Mouse (Mus musculus): ENCODE measurements around the gene Zfp618. TPM values are rescaled to one million over a fixed set of nuclear protein-coding genes. Genes with fewer than 3 reads are reported as not detected.

The Zfp618 gene
- polyA plus RNA-seq, 1 experiment, result not detected

GRCm38 (mm10) chr4:62993190-62993589 is 27.8 kb downstream of the Zfp618 start:
- Histone ChIP-seq H3K4me3 (ENCODE audit: insufficient read depth, low read depth, low read length) (no peak overlapping the region), H3K27ac (ENCODE audit: insufficient read depth, low read depth, low read length) (no peak overlapping the region), H3K4me1 (ENCODE audit: control insufficient read depth, insufficient read depth, low read length) (peaks cover 2% of the 10 kb centered on the region; the same call in 1 of the 2 replicates)
- TF ChIP-seq POLR2A (IDR thresholded peaks at IDR 0.05; ENCODE audit: insufficient read depth, low read depth, low read length) (no peak), CTCF (IDR thresholded peaks at IDR 0.05; ENCODE audit: insufficient read depth, low read depth, low read length) (no peak)
- 78% methylated on average over 2 of the region's 2 CpGs for WGBS

- WGBS, result 95% methylated on average over 6 of the region's 6 CpGs
- Histone ChIP-seq H3K4me1 (ENCODE audit: control insufficient read depth, insufficient read depth, low read length) (peaks cover 11% of the 10 kb centered on the region; the same call in 1 of the 2 replicates), H3K27ac (ENCODE audit: insufficient read depth, low read depth, low read length) (no peak overlapping the region), H3K4me3 (ENCODE audit: insufficient read depth, low read depth, low read length) (no peak overlapping the region)
- no peak for TF ChIP-seq POLR2A (IDR thresholded peaks at IDR 0.05; ENCODE audit: insufficient read depth, low read depth, low read length)
- no peak for TF ChIP-seq CTCF (IDR thresholded peaks at IDR 0.05; ENCODE audit: insufficient read depth, low read depth, low read length)
Observed at GRCm38 (mm10) chr4:62997606-62998005, 32.2 kb downstream of the Zfp618 start.

DNA sequence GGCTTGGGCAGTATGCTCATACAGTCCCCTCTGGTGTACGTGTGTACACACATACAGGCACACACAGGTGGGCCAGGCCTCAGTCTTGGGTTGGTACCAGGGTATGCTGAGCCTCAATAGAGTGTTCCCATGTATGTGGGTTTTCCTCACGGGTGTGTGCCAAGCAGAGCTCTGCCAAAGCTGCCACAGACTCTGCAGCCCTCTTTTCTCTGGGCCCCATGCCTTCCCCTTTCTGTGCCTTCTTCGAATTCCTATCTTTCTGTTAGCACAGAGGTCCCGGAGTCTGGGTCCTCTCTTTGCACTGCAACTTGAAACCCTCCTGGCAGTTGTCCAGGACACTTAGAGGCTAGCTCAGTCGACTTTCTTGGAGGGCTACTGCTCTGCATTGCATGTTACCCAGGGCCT is 33.1 kb downstream of the Zfp618 start:
- peaks cover 11% of the 10 kb centered on the region; the same call in 1 of the 2 replicates for H3K4me1 ChIP-seq (ENCODE audit: control insufficient read depth, insufficient read depth, low read length)
- H3K27ac ChIP-seq (ENCODE audit: insufficient read depth, low read depth, low read length), result no peak overlapping the region
- H3K4me3 ChIP-seq (ENCODE audit: insufficient read depth, low read depth, low read length), result no peak overlapping the region
- 58% methylated on average over 5 of the region's 5 CpGs for WGBS
- no peak for TF ChIP-seq CTCF (IDR thresholded peaks at IDR 0.05; ENCODE audit: insufficient read depth, low read depth, low read length)
- TF ChIP-seq POLR2A (IDR thresholded peaks at IDR 0.05; ENCODE audit: insufficient read depth, low read depth, low read length), result no peak

- H3K4me1 ChIP-seq (ENCODE audit: control insufficient read depth, insufficient read depth, low read length), result peaks cover 11% of the 10 kb centered on the region; the same call in 1 of the 2 replicates
- no peak overlapping the region for H3K4me3 ChIP-seq (ENCODE audit: insufficient read depth, low read depth, low read length)
- WGBS, result 48% methylated on average over 6 of the region's 6 CpGs
- no peak overlapping the region for H3K27ac ChIP-seq (ENCODE audit: insufficient read depth, low read depth, low read length)
- no peak for TF ChIP-seq POLR2A (IDR thresholded peaks at IDR 0.05; ENCODE audit: insufficient read depth, low read depth, low read length)
- TF ChIP-seq CTCF (IDR thresholded peaks at IDR 0.05; ENCODE audit: insufficient read depth, low read depth, low read length), result no peak
Observed at GRCm38 (mm10) chr4:62998908-62999307, 33.5 kb downstream of the Zfp618 start.

GRCm38 (mm10) chr4:62999321-62999720 is 33.9 kb downstream of the Zfp618 start:
- Histone ChIP-seq H3K4me1 (ENCODE audit: control insufficient read depth, insufficient read depth, low read length) (peaks cover 14% of the 10 kb centered on the region), H3K27ac (ENCODE audit: insufficient read depth, low read depth, low read length) (no peak overlapping the region), H3K4me3 (ENCODE audit: insufficient read depth, low read depth, low read length) (no peak overlapping the region)
- TF ChIP-seq POLR2A (IDR thresholded peaks at IDR 0.05; ENCODE audit: insufficient read depth, low read depth, low read length) (no peak), CTCF (IDR thresholded peaks at IDR 0.05; ENCODE audit: insufficient read depth, low read depth, low read length) (no peak)
- WGBS, result 85% methylated on average over 4 of the region's 4 CpGs

GRCm38 (mm10) chr4:62999916-63000315 is 34.5 kb downstream of the Zfp618 start:
- Histone ChIP-seq H3K4me1 (ENCODE audit: control insufficient read depth, insufficient read depth, low read length) (peaks cover 14% of the 10 kb centered on the region), H3K4me3 (ENCODE audit: insufficient read depth, low read depth, low read length) (no peak overlapping the region), H3K27ac (ENCODE audit: insufficient read depth, low read depth, low read length) (no peak overlapping the region)
- 86% methylated on average over 7 of the region's 7 CpGs for WGBS
- TF ChIP-seq CTCF (IDR thresholded peaks at IDR 0.05; ENCODE audit: insufficient read depth, low read depth, low read length), result no peak
- TF ChIP-seq POLR2A (IDR thresholded peaks at IDR 0.05; ENCODE audit: insufficient read depth, low read depth, low read length), result no peak

GRCm38 (mm10) chr4:63000316-63001055 is 35.1 kb downstream of the Zfp618 start:
- TF ChIP-seq CTCF (IDR thresholded peaks at IDR 0.05; ENCODE audit: insufficient read depth, low read depth, low read length), result no peak
- no peak for TF ChIP-seq POLR2A (IDR thresholded peaks at IDR 0.05; ENCODE audit: insufficient read depth, low read depth, low read length)
- Histone ChIP-seq H3K27ac (ENCODE audit: insufficient read depth, low read depth, low read length) (no peak overlapping the region), H3K4me1 (ENCODE audit: control insufficient read depth, insufficient read depth, low read length) (peaks cover 18% of the 10 kb centered on the region), H3K4me3 (ENCODE audit: insufficient read depth, low read depth, low read length) (no peak overlapping the region)
- WGBS, result 92% methylated on average over 11 of the region's 11 CpGs

GRCm38 (mm10) chr4:63002386-63002785 is 37.0 kb downstream of the Zfp618 start:
- WGBS, result 87% methylated on average over 1 of the region's 1 CpGs
- TF ChIP-seq CTCF (IDR thresholded peaks at IDR 0.05; ENCODE audit: insufficient read depth, low read depth, low read length), result no peak
- TF ChIP-seq POLR2A (IDR thresholded peaks at IDR 0.05; ENCODE audit: insufficient read depth, low read depth, low read length), result no peak
- H3K4me1 ChIP-seq (ENCODE audit: control insufficient read depth, insufficient read depth, low read length), result peaks cover 31% of the 10 kb centered on the region
- H3K4me3 ChIP-seq (ENCODE audit: insufficient read depth, low read depth, low read length), result no peak overlapping the region
- H3K27ac ChIP-seq (ENCODE audit: insufficient read depth, low read depth, low read length), result no peak overlapping the region

- 76% methylated on average over 11 of the region's 11 CpGs for WGBS
- Histone ChIP-seq H3K27ac (ENCODE audit: insufficient read depth, low read depth, low read length) (no peak overlapping the region), H3K4me3 (ENCODE audit: insufficient read depth, low read depth, low read length) (no peak overlapping the region), H3K4me1 (ENCODE audit: control insufficient read depth, insufficient read depth, low read length) (peaks cover 26% of the 10 kb centered on the region)
- TF ChIP-seq POLR2A (IDR thresholded peaks at IDR 0.05; ENCODE audit: insufficient read depth, low read depth, low read length) (no peak), CTCF (IDR thresholded peaks at IDR 0.05; ENCODE audit: insufficient read depth, low read depth, low read length) (no peak)
Observed at GRCm38 (mm10) chr4:63004519-63004918, 39.1 kb downstream of the Zfp618 start.
